Comparison of ENCODE assay signal across 10 mouse cellular contexts in the genomic region with DNA sequence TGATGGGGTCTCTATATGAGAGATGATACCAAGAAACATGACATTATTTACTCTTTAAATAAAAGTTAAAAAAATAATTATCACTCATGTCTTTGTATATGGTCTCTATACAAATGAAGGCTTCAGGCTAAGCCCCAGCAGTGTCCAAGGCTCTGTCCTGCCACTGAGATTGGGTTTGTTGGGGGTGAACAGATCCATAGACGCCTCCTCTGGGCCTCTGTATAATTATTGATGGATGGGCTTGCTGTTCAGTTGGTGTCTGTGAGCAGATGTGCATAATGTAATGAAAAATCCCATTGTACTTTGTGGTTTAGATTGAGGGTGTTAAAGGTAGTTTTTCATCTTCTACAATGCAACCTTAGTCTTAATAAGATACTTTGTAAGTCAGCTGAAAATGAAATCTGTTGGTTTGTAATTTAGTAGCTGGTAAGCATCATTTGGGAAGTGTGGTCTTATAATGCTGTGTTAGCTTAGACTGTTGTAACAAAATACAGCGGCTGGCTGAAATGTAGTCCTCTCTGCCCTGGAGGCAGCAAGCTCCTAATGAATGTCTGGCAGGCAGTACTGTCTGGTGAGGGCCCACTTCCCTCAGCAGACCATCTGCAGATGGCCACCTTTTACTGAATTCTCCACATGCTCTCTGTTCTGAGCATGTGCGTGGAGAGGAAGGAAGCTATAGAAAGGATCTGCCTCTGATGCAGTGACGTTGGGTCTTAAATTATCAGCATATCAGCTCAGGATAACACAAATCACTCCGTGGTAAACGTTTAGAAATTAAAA.
DNase-seq lines count a peak whose midpoint lies in the region; ATAC-seq lines count a peak whose summit lies in the region.
"Had no signal": no experiment of that assay in that cellular context is flagged by ENCODE, and none has a peak within 500 bp of the region (broad histone marks: within the 10 kb centered on the region; RNA-seq: fewer than 3 reads in every experiment).

No protein-coding gene starts in this region.

- peak overlapping the region; percentile 52 for H3K27ac ChIP-seq in hindbrain, embryonic 15.5 days (replicated peaks)
- peak overlapping the region; percentile 24; the same call in 1 of the 2 replicates for H3K27ac ChIP-seq in neural tube, embryonic 15.5 days (replicated peaks)
- H3K27ac ChIP-seq: liver, embryonic 14.5 days had no signal

- H3K4me2 ChIP-seq in hindbrain, embryonic 15.5 days = no peak overlapping the region
- no peak overlapping the region for H3K4me2 ChIP-seq in neural tube, embryonic 15.5 days

- no peaks in the 10 kb centered on the region for H3K27me3 ChIP-seq in hindbrain, embryonic 15.5 days
- no peaks in the 10 kb centered on the region for H3K27me3 ChIP-seq in neural tube, embryonic 15.5 days (replicated peaks)

- DNase-seq in cerebellum, postnatal 25 days = peak; percentile 34 to 37
- DNase-seq in cerebellum, adult 11-12 months = no peak
- peak; percentile 22 for DNase-seq in retina, postnatal 1 day
- no peak for DNase-seq in retina, embryonic 14.5 days (ENCODE audit: low spot score)
- no peak for DNase-seq in adrenal gland, postnatal 36 days
- DNase-seq in thymus, postnatal 25 days = no peak

- H3K9me3 ChIP-seq in hindbrain, embryonic 15.5 days = no peaks in the 10 kb centered on the region
- no peaks in the 10 kb centered on the region for H3K9me3 ChIP-seq in neural tube, embryonic 15.5 days (replicated peaks)

- H3K36me3 ChIP-seq in hindbrain, embryonic 15.5 days = no peaks in the 10 kb centered on the region
- no peaks in the 10 kb centered on the region for H3K36me3 ChIP-seq in neural tube, embryonic 15.5 days

- H3K4me3 ChIP-seq in hindbrain, embryonic 15.5 days = no peak overlapping the region
- no peak overlapping the region for H3K4me3 ChIP-seq in neural tube, embryonic 15.5 days (replicated peaks)
- H3K4me3 ChIP-seq: erythroblast, embryonic 14.5 days had no signal

- H3K9ac ChIP-seq in hindbrain, embryonic 15.5 days = no peak overlapping the region
- H3K9ac ChIP-seq in neural tube, embryonic 15.5 days (replicated peaks) = no peak overlapping the region
- H3K9ac ChIP-seq: liver, embryonic 14.5 days had no signal

- 39% methylated on average over 6 of the region's 6 CpGs for WGBS in hindbrain, embryonic 15.5 days
- 20% methylated on average over 6 of the region's 6 CpGs for WGBS in neural tube, embryonic 15.5 days

- peak; percentile 63; the same call in 1 of the 2 replicates for ATAC-seq in hindbrain, embryonic 15.5 days (ENCODE audit: low FRiP score, low read depth)
- peak; percentile 64 for ATAC-seq in neural tube, embryonic 15.5 days (ENCODE audit: low FRiP score)

- H3K4me1 ChIP-seq in hindbrain, embryonic 15.5 days (replicated peaks) = peaks cover 10% of the 10 kb centered on the region; the same call in 1 of the 2 replicates
- peaks cover 19% of the 10 kb centered on the region for H3K4me1 ChIP-seq in neural tube, embryonic 15.5 days

Comparison
In these comparisons a context has a peak if more than half of its experiments do, and no peak if none do; other contexts are left out.
1. DNase-seq: peak in cerebellum, postnatal 25 days (2 of 2) and retina, postnatal 1 day (single experiment); none in cerebellum, adult 11-12 months (single experiment), retina, embryonic 14.5 days (single experiment), adrenal gland, postnatal 36 days (0 of 2) and thymus, postnatal 25 days (single experiment).